Mouse (Mus musculus): ENCODE results near the gene Myl6b.

- TF ChIP-seq CTCF (IDR thresholded peaks at IDR 0.05; ENCODE audit: control insufficient read depth, insufficient read depth, low read length) = no peak
- no peak for TF ChIP-seq POLR2A (IDR thresholded peaks at IDR 0.05; ENCODE audit: borderline replicate concordance, control insufficient read depth, low read depth, low read length)
Observed at GRCm38 (mm10) chr10:128535624-128536265, 37.3 kb upstream of the Myl6b start.

Data from bone marrow, adult 2 months (tissue).